Mouse (Mus musculus): Measurements from ENCODE around the gene Kpnb1. TPM values are rescaled to one million over a fixed set of nuclear protein-coding genes. Genes with fewer than 3 reads are reported as not detected.
A peak's percentile ranks its signal among the peaks of the same experiment; 100 is the strongest.

The Kpnb1 gene
- polyA plus RNA-seq, 2 experiments: 23.2 to 58.0 TPM

DNA sequence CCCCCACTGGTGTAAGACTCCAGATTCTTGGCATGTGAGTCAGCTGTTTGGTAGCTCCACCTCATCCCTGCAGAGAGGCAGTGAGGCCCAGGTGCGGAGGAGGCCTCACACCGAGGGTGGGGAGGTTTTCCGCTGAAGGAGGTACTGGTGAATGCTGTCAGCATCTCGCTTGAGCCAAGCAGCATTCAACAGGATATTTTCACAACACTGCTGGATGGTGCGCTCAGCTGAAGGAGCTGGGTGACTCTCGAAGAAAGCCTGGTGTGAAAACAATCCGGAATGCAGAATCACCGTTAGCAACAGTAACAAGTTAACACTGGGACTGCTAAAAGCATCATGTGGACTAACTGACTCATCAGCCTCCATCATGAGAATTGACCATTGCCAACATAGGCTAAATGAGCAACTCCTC, 19.3 kb upstream of the Kpnb1 start:
- 81% methylated on average over 8 of the region's 8 CpGs for WGBS (ENCODE audit: insufficient replicate concordance)
- Histone ChIP-seq H3K27ac (no peak overlapping the region), H3K36me3 (replicated peaks; ENCODE audit: control insufficient read depth, insufficient read depth, low read depth) (no peaks in the 10 kb centered on the region), H3K9ac (replicated peaks) (no peak overlapping the region), H3K4me1 (replicated peaks; ENCODE audit: control insufficient read depth in 2 of 2, insufficient read depth in 2 of 2, low read length in 1 of 2) (peaks cover 0 to 7% of the 10 kb centered on the region in 2 experiments; a peak in 2 of 4 replicates), H3K9me3 (ENCODE audit: control insufficient read depth, low read length) (no peaks in the 10 kb centered on the region), H3K27me3 (ENCODE audit: control insufficient read depth, insufficient read depth, low read length) (no peaks in the 10 kb centered on the region), H3K4me3 (ENCODE audit: insufficient read depth in 1 of 2, low read depth in 2 of 2, low read length in 2 of 2) (no peak overlapping the region), H3K4me2 (ENCODE audit: low read depth) (no peak overlapping the region)
- no peak for TF ChIP-seq EP300 (IDR thresholded peaks at IDR 0.05; ENCODE audit: low read depth)
- no peak for TF ChIP-seq CTCF (IDR thresholded peaks at IDR 0.05; ENCODE audit: low read depth)
- ATAC-seq (ENCODE audit: insufficient read depth): no peak
- no peak for DNase-seq (ENCODE audit: low read depth in 3 of 3, low spot score in 3 of 3)

DNA sequence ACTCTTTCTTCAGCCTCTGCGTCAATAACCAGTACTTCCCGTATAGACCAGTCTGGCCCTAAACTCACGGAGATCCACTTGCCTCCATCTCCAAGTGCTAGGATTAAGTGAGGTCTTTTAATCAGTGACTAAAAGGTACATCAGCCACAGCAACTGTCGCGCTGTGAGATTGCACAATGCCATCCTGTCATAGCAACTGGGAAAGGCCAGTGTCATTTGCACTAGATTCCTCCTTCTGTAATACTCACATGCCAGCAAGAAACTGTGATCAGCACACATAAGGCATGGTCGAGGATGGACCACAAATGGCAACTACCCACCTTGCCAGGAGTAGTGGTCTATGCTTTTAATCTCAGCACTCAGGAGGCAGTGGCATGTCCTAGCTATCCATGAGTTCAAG, 11.8 kb upstream of the Kpnb1 start:
- TF ChIP-seq CTCF (IDR thresholded peaks at IDR 0.05; ENCODE audit: low read depth) (no peak), EP300 (IDR thresholded peaks at IDR 0.05; ENCODE audit: low read depth) (no peak)
- H3K9me3 ChIP-seq (ENCODE audit: control insufficient read depth, low read length): no peaks in the 10 kb centered on the region
- ATAC-seq (ENCODE audit: insufficient read depth) (0 out of 2 replicates have a peak, but pooled peaks have one; percentile 26), DNase-seq (ENCODE audit: low read depth in 3 of 3, low spot score in 3 of 3) (no peak)
- 60% methylated on average over 6 of the region's 6 CpGs for WGBS (ENCODE audit: insufficient replicate concordance)
- H3K4me1 ChIP-seq (replicated peaks; ENCODE audit: control insufficient read depth in 2 of 2, insufficient read depth in 2 of 2, low read length in 1 of 2): no peaks in the 10 kb centered on the region; a peak in 1 of 4 replicates
- H3K9ac ChIP-seq (replicated peaks): no peak overlapping the region
- no peaks in the 10 kb centered on the region for H3K36me3 ChIP-seq (replicated peaks; ENCODE audit: control insufficient read depth, insufficient read depth, low read depth)
- H3K4me3 ChIP-seq (ENCODE audit: insufficient read depth in 1 of 2, low read depth in 2 of 2, low read length in 2 of 2): no peak overlapping the region
- H3K27me3 ChIP-seq (ENCODE audit: control insufficient read depth, insufficient read depth, low read length): no peaks in the 10 kb centered on the region
- no peak overlapping the region for H3K27ac ChIP-seq
- H3K4me2 ChIP-seq (ENCODE audit: low read depth): no peak overlapping the region

DNA sequence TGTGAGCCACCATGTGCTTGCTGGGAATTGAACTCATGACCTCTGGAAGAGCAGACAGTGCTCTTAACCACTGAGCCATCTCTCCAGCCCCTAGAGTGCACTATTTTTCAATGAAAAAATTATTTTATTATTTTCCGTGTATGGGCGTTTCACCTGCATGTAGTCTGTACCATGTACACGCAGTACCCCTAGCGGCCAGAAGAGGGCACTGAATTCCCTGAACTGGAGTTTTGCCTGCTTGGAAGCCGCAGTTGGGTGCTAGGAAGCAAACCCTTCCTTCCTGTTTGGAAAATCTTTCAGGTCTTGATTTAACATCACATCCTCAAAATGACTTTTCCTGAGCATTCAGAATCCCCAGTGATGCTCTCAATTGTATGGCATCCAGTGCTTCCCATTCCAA, 10.9 kb upstream of the Kpnb1 start:
- 13% methylated on average over 5 of the region's 5 CpGs for WGBS (ENCODE audit: insufficient replicate concordance)
- H3K4me1 ChIP-seq (replicated peaks; ENCODE audit: control insufficient read depth in 2 of 2, insufficient read depth in 2 of 2, low read length in 1 of 2): no peaks in the 10 kb centered on the region; a peak in 1 of 4 replicates
- no peaks in the 10 kb centered on the region for H3K9me3 ChIP-seq (ENCODE audit: control insufficient read depth, low read length)
- H3K9ac ChIP-seq (replicated peaks): no peak overlapping the region
- peak in 1 of 3 experiments; percentile 34 for DNase-seq (ENCODE audit: low read depth in 3 of 3, low spot score in 3 of 3)
- no peak for ATAC-seq (ENCODE audit: insufficient read depth)
- no peak overlapping the region for H3K27ac ChIP-seq
- no peaks in the 10 kb centered on the region for H3K36me3 ChIP-seq (replicated peaks; ENCODE audit: control insufficient read depth, insufficient read depth, low read depth)
- TF ChIP-seq EP300 (IDR thresholded peaks at IDR 0.05; ENCODE audit: low read depth) (no peak), CTCF (IDR thresholded peaks at IDR 0.05; ENCODE audit: low read depth) (peak; percentile 91)
- no peak overlapping the region for H3K4me3 ChIP-seq (ENCODE audit: insufficient read depth in 1 of 2, low read depth in 2 of 2, low read length in 2 of 2)
- no peak overlapping the region for H3K4me2 ChIP-seq (ENCODE audit: low read depth)
- no peaks in the 10 kb centered on the region for H3K27me3 ChIP-seq (ENCODE audit: control insufficient read depth, insufficient read depth, low read length)

DNA sequence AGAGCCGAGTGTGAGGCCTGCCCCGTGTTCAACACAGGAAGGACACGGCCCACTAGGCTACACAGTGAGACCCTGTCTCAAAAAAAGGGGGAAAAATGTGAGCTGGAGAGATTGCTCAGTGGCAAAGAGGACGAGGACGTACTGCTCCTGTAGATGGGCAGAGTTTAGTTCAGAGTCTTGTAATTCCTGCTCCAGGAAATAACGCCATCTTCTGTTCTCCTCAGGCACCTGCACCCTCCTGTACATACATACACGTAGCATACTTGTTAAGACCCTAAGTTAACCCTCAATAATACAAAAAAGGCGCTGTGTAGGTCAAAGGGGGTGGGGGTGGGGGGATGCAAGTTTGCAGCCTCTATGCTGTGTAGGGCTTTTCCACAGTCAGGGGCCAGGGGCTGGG, 9.3 kb upstream of the Kpnb1 start:
- ATAC-seq (ENCODE audit: insufficient read depth) (no peak), DNase-seq (ENCODE audit: low read depth in 3 of 3, low spot score in 3 of 3) (no peak)
- WGBS (ENCODE audit: insufficient replicate concordance): 66% methylated on average over 8 of the region's 8 CpGs
- Histone ChIP-seq H3K36me3 (replicated peaks; ENCODE audit: control insufficient read depth, insufficient read depth, low read depth) (no peaks in the 10 kb centered on the region), H3K27me3 (ENCODE audit: control insufficient read depth, insufficient read depth, low read length) (no peaks in the 10 kb centered on the region), H3K9ac (replicated peaks) (no peak overlapping the region), H3K4me2 (ENCODE audit: low read depth) (no peak overlapping the region), H3K4me1 (replicated peaks; ENCODE audit: control insufficient read depth in 2 of 2, insufficient read depth in 2 of 2, low read length in 1 of 2) (no peaks in the 10 kb centered on the region; a peak in 1 of 4 replicates), H3K4me3 (ENCODE audit: insufficient read depth in 1 of 2, low read depth in 2 of 2, low read length in 2 of 2) (no peak overlapping the region), H3K9me3 (ENCODE audit: control insufficient read depth, low read length) (no peaks in the 10 kb centered on the region), H3K27ac (no peak overlapping the region)
- no peak for TF ChIP-seq CTCF (IDR thresholded peaks at IDR 0.05; ENCODE audit: low read depth)
- no peak for TF ChIP-seq EP300 (IDR thresholded peaks at IDR 0.05; ENCODE audit: low read depth)

DNA sequence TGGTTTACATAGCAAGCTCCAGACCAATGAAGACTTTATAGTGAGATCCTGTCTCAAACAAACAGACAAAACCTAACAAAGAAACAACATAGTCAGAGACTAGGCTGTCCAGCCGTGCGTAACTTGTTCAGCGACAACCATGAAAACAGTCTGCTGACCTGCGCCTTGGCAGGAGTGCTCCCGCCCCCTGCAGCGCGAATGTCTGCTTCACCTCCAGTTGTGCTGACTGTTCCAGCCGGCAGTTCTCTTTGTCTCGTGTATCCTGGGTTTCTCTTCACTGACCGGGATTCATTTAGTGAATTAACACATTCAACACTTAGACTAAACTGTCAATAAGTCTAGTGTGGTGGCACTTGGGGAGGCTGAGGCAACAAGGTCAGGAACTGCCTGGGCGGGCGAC, 8.9 kb upstream of the Kpnb1 start:
- H3K4me1 ChIP-seq (replicated peaks; ENCODE audit: control insufficient read depth in 2 of 2, insufficient read depth in 2 of 2, low read length in 1 of 2): no peaks in the 10 kb centered on the region; a peak in 1 of 4 replicates
- no peaks in the 10 kb centered on the region for H3K27me3 ChIP-seq (ENCODE audit: control insufficient read depth, insufficient read depth, low read length)
- ATAC-seq (ENCODE audit: insufficient read depth) (no peak), DNase-seq (ENCODE audit: low read depth in 3 of 3, low spot score in 3 of 3) (no peak)
- no peak overlapping the region for H3K27ac ChIP-seq
- H3K4me3 ChIP-seq (ENCODE audit: insufficient read depth in 1 of 2, low read depth in 2 of 2, low read length in 2 of 2): no peak overlapping the region
- no peaks in the 10 kb centered on the region for H3K36me3 ChIP-seq (replicated peaks; ENCODE audit: control insufficient read depth, insufficient read depth, low read depth)
- H3K9ac ChIP-seq (replicated peaks): no peak overlapping the region
- H3K9me3 ChIP-seq (ENCODE audit: control insufficient read depth, low read length): no peaks in the 10 kb centered on the region
- WGBS (ENCODE audit: insufficient replicate concordance): 71% methylated on average over 12 of the region's 12 CpGs
- no peak overlapping the region for H3K4me2 ChIP-seq (ENCODE audit: low read depth)
- TF ChIP-seq EP300 (IDR thresholded peaks at IDR 0.05; ENCODE audit: low read depth): no peak
- TF ChIP-seq CTCF (IDR thresholded peaks at IDR 0.05; ENCODE audit: low read depth): no peak
